Mouse (Mus musculus) liver, embryonic 14.5 days (tissue): ENCODE measurements at regions not wholly inside any gene's neighbourhood (a gene's known extent, or its start where the extent isn't known, plus 50 kb on each side); places are given as distances from the start of the nearest gene placed in this dataset.

Source experiments
- ATAC-seq: fragments of 200-750 bp; cut with Nextera tagmentation; 2 replicates; pipeline ENCODE4 v1.8.0; 2017; ENCODE audit warnings: moderate number of reproducible peaks, mild to moderate bottlenecking, moderate library complexity; ENCODE audit not compliant: insufficient read depth
- DNase-seq, 3 experiments: peaks; one replicate each; pipeline ENCODE4 v3.0.0-alpha.2; 2012 to 2013; ENCODE audit warnings: low read depth in 3 of 3, low spot score in 3 of 3
- H3K27ac ChIP-seq: fragments of 300-500 bp; sonication (generic); 2 replicates; pipeline ENCODE4 v1.5.1; 2014; ENCODE audit warnings: moderate library complexity, mild to moderate bottlenecking, control low read depth, inconsistent platforms
- H3K27me3 ChIP-seq: fragments of 300-500 bp; sonication (generic); 2 replicates; pipeline ENCODE4 v1.6.1; 2014; ENCODE audit warnings: mild to moderate bottlenecking, low read length, moderate library complexity; ENCODE audit not compliant: control insufficient read depth, insufficient read depth
- H3K36me3 ChIP-seq: fragments of 300-500 bp; sonication (generic); replicated peaks from 2 replicates; pipeline ENCODE4 v1.6.1; 2014; ENCODE audit warnings: low read depth; ENCODE audit not compliant: control insufficient read depth, insufficient read depth
- H3K4me1 ChIP-seq, 2 experiments: fragments of 200-500 bp in 1 of 2; fragments of 300-500 bp in 1 of 2; sonication (generic) in 1 of 2; replicated peaks; 2 replicates each; pipeline ENCODE4 v1.6.1; 2012 to 2014; ENCODE audit warnings: antibody characterized with exemption in 1 of 2, inconsistent platforms in 1 of 2, low read length in 1 of 2; ENCODE audit not compliant: control insufficient read depth in 2 of 2, insufficient read depth in 2 of 2
- H3K4me2 ChIP-seq: fragments of 300-500 bp; sonication (generic); 2 replicates; pipeline ENCODE4 v1.6.1; 2014; ENCODE audit warnings: low read depth, mild to moderate bottlenecking, control low read depth, moderate library complexity
- H3K4me3 ChIP-seq, 2 experiments: fragments of 200-500 bp in 1 of 2; fragments of 300-500 bp in 1 of 2; sonication (generic) in 1 of 2; 2 replicates each; pipeline ENCODE4 v1.5.1; 2012 to 2014; ENCODE audit warnings: low read depth in 2 of 2, low read length in 2 of 2, mild to moderate bottlenecking in 2 of 2, control low read depth in 1 of 2, inconsistent platforms in 1 of 2, moderate library complexity in 1 of 2; ENCODE audit not compliant: insufficient read depth in 1 of 2
- H3K9ac ChIP-seq: fragments of 300-500 bp; sonication (generic); replicated peaks from 2 replicates; pipeline ENCODE4 v1.6.1; 2014; ENCODE audit warnings: mild to moderate bottlenecking, control low read depth, moderate library complexity
- H3K9me3 ChIP-seq: fragments of 300-500 bp; sonication (generic); 2 replicates; pipeline ENCODE4 v1.6.1; 2016; ENCODE audit warnings: low read length, mixed read lengths; ENCODE audit not compliant: control insufficient read depth
- CTCF ChIP-seq: IDR thresholded peaks from 2 replicates; pipeline ENCODE4 v1.5.1; 2016; ENCODE audit warnings: antibody characterized with exemption, low read depth, control low read depth
- EP300 ChIP-seq: IDR thresholded peaks from 2 replicates; pipeline ENCODE4 v1.6.1; 2016; ENCODE audit warnings: antibody characterized with exemption, low read depth
- WGBS: fragments of 180-500 bp; shearing (Covaris S2); extraction: QIAGEN DNeasy Blood & Tissue Kit; methylation state at CpG from one replicate; pipeline ENCODE4 v1.1.7; 2014; ENCODE audit not compliant: insufficient replicate concordance; 5-methylcytosine and 5-hydroxymethylcytosine counted together

GRCm38 (mm10) chr3:33956625-33957023 is 63.1 kb upstream of the Fxr1 start:
- TF ChIP-seq CTCF = no peak
- no peak for TF ChIP-seq EP300
- no peak overlapping the region for H3K4me2 ChIP-seq

GRCm38 (mm10) chr3:33957676-33958075 is 62.1 kb upstream of the Fxr1 start:
- H3K9me3 ChIP-seq = no peaks in the 10 kb centered on the region
- no peak overlapping the region for H3K9ac ChIP-seq
- peaks cover 0 to 2% of the 10 kb centered on the region in 2 experiments; a peak in 1 of 4 replicates for H3K4me1 ChIP-seq
- no peak overlapping the region for H3K27ac ChIP-seq
- no peak for ATAC-seq
- no peak overlapping the region for H3K4me2 ChIP-seq
- no peak for TF ChIP-seq EP300
- no peak for TF ChIP-seq CTCF
- no peaks in the 10 kb centered on the region for H3K36me3 ChIP-seq
- H3K27me3 ChIP-seq = no peaks in the 10 kb centered on the region
- no peak for DNase-seq
- 57% methylated on average over 10 of the region's 10 CpGs for WGBS
- H3K4me3 ChIP-seq = no peak overlapping the region

More at GRCm38 (mm10) chr3:33956625-33957023, 63.1 kb upstream of the Fxr1 start:
- DNase-seq (no peak), ATAC-seq (no peak)
- H3K27ac ChIP-seq = no peak overlapping the region
- WGBS = 37% methylated on average over 3 of the region's 3 CpGs
- H3K4me1 ChIP-seq = peaks cover 0 to 2% of the 10 kb centered on the region in 2 experiments; a peak in 1 of 4 replicates
- H3K36me3 ChIP-seq = no peaks in the 10 kb centered on the region
- no peak overlapping the region for H3K4me3 ChIP-seq
- no peaks in the 10 kb centered on the region for H3K9me3 ChIP-seq
- no peaks in the 10 kb centered on the region for H3K27me3 ChIP-seq
- no peak overlapping the region for H3K9ac ChIP-seq

GRCm38 (mm10) chr3:33958216-33958615 is 61.5 kb upstream of the Fxr1 start:
- Histone ChIP-seq H3K4me3 (no peak overlapping the region), H3K9me3 (no peaks in the 10 kb centered on the region), H3K27me3 (no peaks in the 10 kb centered on the region), H3K9ac (no peak overlapping the region), H3K36me3 (no peaks in the 10 kb centered on the region), H3K4me1 (peaks cover 0 to 2% of the 10 kb centered on the region in 2 experiments; a peak in 1 of 4 replicates), H3K4me2 (no peak overlapping the region), H3K27ac (no peak overlapping the region)
- ATAC-seq = no peak
- no peak for DNase-seq
- TF ChIP-seq EP300 = no peak
- no peak for TF ChIP-seq CTCF
- WGBS = 62% methylated on average over 4 of the region's 4 CpGs

- Histone ChIP-seq H3K4me1 (peaks cover 0 to 2% of the 10 kb centered on the region in 2 experiments; a peak in 1 of 4 replicates), H3K9ac (no peak overlapping the region), H3K4me2 (no peak overlapping the region), H3K36me3 (no peaks in the 10 kb centered on the region), H3K27me3 (no peaks in the 10 kb centered on the region), H3K9me3 (no peaks in the 10 kb centered on the region), H3K27ac (no peak overlapping the region), H3K4me3 (no peak overlapping the region)
- WGBS = 57% methylated on average over 6 of the region's 6 CpGs
- TF ChIP-seq CTCF = no peak
- no peak for TF ChIP-seq EP300
- DNase-seq (no peak), ATAC-seq (no peak)
Observed at GRCm38 (mm10) chr3:33960211-33960610, 59.5 kb upstream of the Fxr1 start.

- no peak overlapping the region for H3K4me3 ChIP-seq
- no peak overlapping the region for H3K9ac ChIP-seq
- 20% methylated on average over 5 of the region's 5 CpGs for WGBS
- H3K9me3 ChIP-seq = no peaks in the 10 kb centered on the region
- H3K36me3 ChIP-seq = no peaks in the 10 kb centered on the region
- no peaks in the 10 kb centered on the region for H3K27me3 ChIP-seq
- DNase-seq (no peak), ATAC-seq (no peak)
- H3K4me2 ChIP-seq = no peak overlapping the region
- no peak overlapping the region for H3K27ac ChIP-seq
- TF ChIP-seq CTCF (no peak), EP300 (no peak)
- no peaks in the 10 kb centered on the region; a peak in 1 of 4 replicates for H3K4me1 ChIP-seq
Observed at GRCm38 (mm10) chr3:33962938-33963337, 56.8 kb upstream of the Fxr1 start.
